Comparison of ENCODE assay signal across 8 mouse cellular contexts in the genomic region with DNA sequence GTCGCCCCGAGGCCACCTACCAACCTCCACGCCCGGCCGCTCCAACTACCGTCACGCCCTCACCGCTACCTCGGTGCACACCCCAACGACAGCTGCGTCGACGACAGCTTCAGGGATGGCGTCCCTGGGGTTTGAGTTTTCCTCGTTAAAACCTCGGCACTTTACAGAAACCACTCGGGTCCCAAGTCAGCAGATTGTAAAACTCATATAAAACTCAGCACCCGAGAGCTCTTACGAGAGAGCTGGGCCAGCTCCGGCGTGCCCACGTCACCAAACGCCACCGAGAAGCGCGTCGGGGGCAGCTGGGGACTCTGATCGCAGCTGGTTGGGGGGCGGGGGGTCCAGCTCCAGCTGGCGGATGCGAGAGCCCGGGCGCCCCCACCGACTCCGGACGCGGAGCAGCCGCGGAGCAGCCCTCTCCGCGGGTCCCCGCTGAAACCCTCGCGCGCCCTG. TPM values are rescaled to one million over a fixed set of nuclear protein-coding genes. Genes with fewer than 3 reads are reported as not detected.
DNase-seq lines count a peak whose midpoint lies in the region; ATAC-seq and TF ChIP-seq lines count a peak whose summit lies in the region.
"Not testable (repeated sequence)": the region's sequence is repeated elsewhere in the genome, so short reads cannot be mapped to it uniquely, and the experiment has no call there.

No protein-coding gene starts in this region.

- not testable (repeated sequence) for H3K27ac ChIP-seq in bone marrow, adult 2 months (ENCODE audit: control insufficient read depth, insufficient read depth, low read depth, low read length, poor library complexity); liver, adult 2 months (replicated peaks; ENCODE audit: insufficient read depth, low read depth, low read length); small intestine, adult 2 months (ENCODE audit: insufficient read depth, low read depth, low read length)
- peak overlapping the region; percentile 80 for H3K27ac ChIP-seq in embryonic facial prominence, embryonic 13.5 days
- H3K27ac ChIP-seq in heart, embryonic 10.5 days = peak overlapping the region; percentile 85
- peak overlapping the region; percentile 63 for H3K27ac ChIP-seq in intestine, embryonic 15.5 days
- H3K27ac ChIP-seq in midbrain, embryonic 10.5 days (replicated peaks) = peak overlapping the region; percentile 90

- not testable (repeated sequence) for TF ChIP-seq CTCF in bone marrow, adult 2 months (IDR thresholded peaks at IDR 0.05; ENCODE audit: control insufficient read depth, insufficient read depth, low read length); liver, adult 2 months (IDR thresholded peaks at IDR 0.05; ENCODE audit: low read depth, low read length); small intestine, adult 2 months (IDR thresholded peaks at IDR 0.05; ENCODE audit: extremely low read depth, insufficient read length, insufficient replicate concordance, low read depth, low read length)

- not testable (repeated sequence) for H3K9me3 ChIP-seq in embryonic facial prominence, embryonic 13.5 days; heart, embryonic 10.5 days; intestine, embryonic 15.5 days; midbrain, embryonic 10.5 days (replicated peaks)

- H3K79me2 ChIP-seq in liver, adult 2 months (ENCODE audit: control insufficient read depth, insufficient read depth, low read length) = not testable (repeated sequence)

- under 1% methylated on average over 45 of the region's 45 CpGs for WGBS in bone marrow, adult 2 months
- WGBS in embryonic facial prominence, embryonic 13.5 days = under 1% methylated on average over 45 of the region's 45 CpGs
- WGBS in heart, embryonic 10.5 days = under 1% methylated on average over 45 of the region's 45 CpGs
- WGBS in intestine, embryonic 15.5 days = under 1% methylated on average over 45 of the region's 45 CpGs
- 1% methylated on average over 45 of the region's 45 CpGs for WGBS in liver, adult 2 months
- under 1% methylated on average over 45 of the region's 45 CpGs for WGBS in midbrain, embryonic 10.5 days
- WGBS in small intestine, adult 2 months = under 1% methylated on average over 45 of the region's 45 CpGs

- peak overlapping the region; percentile 85 for H3K4me2 ChIP-seq in embryonic facial prominence, embryonic 13.5 days
- peak overlapping the region; percentile 79 for H3K4me2 ChIP-seq in intestine, embryonic 15.5 days (replicated peaks)

- H3K36me3 ChIP-seq in embryonic facial prominence, embryonic 13.5 days; heart, embryonic 10.5 days; intestine, embryonic 15.5 days; liver, adult 2 months (ENCODE audit: control insufficient read depth, insufficient read depth, low read length); midbrain, embryonic 10.5 days; small intestine, adult 2 months (ENCODE audit: control insufficient read depth, insufficient read depth, low read length): not testable (repeated sequence)

- peak overlapping the region; percentile 90 for H3K9ac ChIP-seq in embryonic facial prominence, embryonic 13.5 days
- peak overlapping the region; percentile 64 for H3K9ac ChIP-seq in intestine, embryonic 15.5 days
- H3K9ac ChIP-seq in liver, adult 2 months (ENCODE audit: low read depth, low read length) = peak overlapping the region; percentile 38

- peak overlapping the region; percentile 50 for H3K4me3 ChIP-seq in bone marrow, adult 2 months (replicated peaks; ENCODE audit: control insufficient read depth, low read depth, low read length)
- H3K4me3 ChIP-seq in embryonic facial prominence, embryonic 13.5 days = peak overlapping the region; percentile 68
- peak overlapping the region; percentile 77 for H3K4me3 ChIP-seq in heart, embryonic 10.5 days
- H3K4me3 ChIP-seq in intestine, embryonic 15.5 days (replicated peaks) = peak overlapping the region; percentile 60
- H3K4me3 ChIP-seq in liver, adult 2 months (ENCODE audit: insufficient read depth, low read depth, low read length) = peak overlapping the region; percentile 59
- peak overlapping the region; percentile 70 for H3K4me3 ChIP-seq in midbrain, embryonic 10.5 days
- peak overlapping the region; percentile 60 for H3K4me3 ChIP-seq in small intestine, adult 2 months (ENCODE audit: low read depth, low read length)

- not testable (repeated sequence) for H3K4me1 ChIP-seq in bone marrow, adult 2 months (ENCODE audit: control insufficient read depth, insufficient read depth, low read length); embryonic facial prominence, embryonic 13.5 days; intestine, embryonic 15.5 days (replicated peaks); liver, adult 2 months (ENCODE audit: control insufficient read depth, insufficient read depth, low read length); small intestine, adult 2 months (ENCODE audit: control insufficient read depth, insufficient read depth, insufficient read length, low read length)
- H3K4me1 ChIP-seq in heart, embryonic 10.5 days = peaks cover 19% of the 10 kb centered on the region
- peaks cover 21% of the 10 kb centered on the region for H3K4me1 ChIP-seq in midbrain, embryonic 10.5 days

- not testable (repeated sequence) for TF ChIP-seq POLR2A in bone marrow, adult 2 months (IDR thresholded peaks at IDR 0.05; ENCODE audit: borderline replicate concordance, control insufficient read depth, low read depth, low read length); liver, adult 2 months (IDR thresholded peaks at IDR 0.05; ENCODE audit: extremely low read depth, insufficient read depth, low read length)
- peak; percentile 16; the same call in 1 of the 2 replicates for TF ChIP-seq POLR2A in small intestine, adult 2 months (IDR thresholded peaks at IDR 0.05; ENCODE audit: low read depth, low read length)

- ATAC-seq in embryonic facial prominence, embryonic 13.5 days (ENCODE audit: insufficient number of reproducible peaks, insufficient read depth, low FRiP score, low TSS enrichment, low read depth) = peak; percentile 15; the same call in 1 of the 2 replicates
- ATAC-seq in intestine, embryonic 15.5 days = peak; percentile 83

- H3K27me3 ChIP-seq in embryonic facial prominence, embryonic 13.5 days; heart, embryonic 10.5 days (ENCODE audit: insufficient read depth, poor library complexity, severe bottlenecking); intestine, embryonic 15.5 days (replicated peaks); liver, adult 2 months (ENCODE audit: control insufficient read depth, insufficient read depth, low read length); small intestine, adult 2 months (ENCODE audit: control insufficient read depth, insufficient read depth, low read length): not testable (repeated sequence)
- H3K27me3 ChIP-seq in midbrain, embryonic 10.5 days (ENCODE audit: low read depth, poor library complexity, severe bottlenecking) = peaks cover 20% of the 10 kb centered on the region

- DNase-seq in CD4-positive helper T cell, adult 2 months (ENCODE audit: low read depth, low spot score) = peak; percentile 58
- not testable (repeated sequence) for DNase-seq in heart, embryonic 10.5 days (ENCODE audit: low spot score); liver, adult 2 months (ENCODE audit: extremely low read depth, low read depth, low spot score)
- DNase-seq in midbrain, embryonic 10.5 days (ENCODE audit: low spot score) = peak; percentile 65

RNA-seq across cellular contexts. Expression of a gene that starts 46.6 kb away (rescaled TPM):
- 61.7 and 183 TPM in 2 replicates for polyA plus RNA-seq in bone marrow, adult 2 months (2011; ENCODE audit: insufficient read depth, insufficient read length, low replicate concordance, missing spikeins)
- polyA plus RNA-seq in embryonic facial prominence, embryonic 13.5 days (2015; fragmentation: Nextera tagmentation; extraction: Ambion mirVana) = 511 and 514 TPM in 2 replicates
- 422 and 472 TPM in 2 replicates for polyA plus RNA-seq in heart, embryonic 10.5 days (2016; fragmentation: Nextera tagmentation; extraction: Ambion mirVana)
- 524 and 531 TPM in 2 replicates for polyA plus RNA-seq in intestine, embryonic 15.5 days (2015; fragmentation: Nextera tagmentation; extraction: Ambion mirVana)
- 44.4 and 56.6 TPM in 2 replicates for total RNA-seq in liver, adult 2 months (2014; rRNA removed)
- polyA plus RNA-seq in liver, adult 2 months (2012; rRNA removed) = 37.4 and 51.4 TPM in 2 replicates
- 527 and 611 TPM in 2 replicates for polyA plus RNA-seq in midbrain, embryonic 10.5 days (2016; fragmentation: Nextera tagmentation; extraction: Ambion mirVana)
- polyA plus RNA-seq in small intestine, adult 2 months (2012; rRNA removed) = 186 and 349 TPM in 2 replicates

Comparison
In these comparisons a context has a peak if more than half of its experiments do, and no peak if none do; other contexts are left out.
1. H3K9ac ChIP-seq: peak in every context shown above with its lines; median percentile 90 in embryonic facial prominence, embryonic 13.5 days; 64 in intestine, embryonic 15.5 days; 38 in liver, adult 2 months.